Mouse (Mus musculus) kidney, adult 2 months (tissue): ENCODE data around the gene Dtnbp1. TPM values are rescaled to one million over a fixed set of nuclear protein-coding genes. Genes with fewer than 3 reads are reported as not detected.

Experiments used
- DNase-seq: peaks from one replicate; pipeline ENCODE4 v3.0.0; 2021
- H3K27ac ChIP-seq: fragments of 200-500 bp; 2 replicates; pipeline ENCODE4 v1.5.1; 2012; ENCODE audit warnings: low read depth, low read length, control low read depth, inconsistent platforms; ENCODE audit not compliant: insufficient read depth
- H3K27me3 ChIP-seq: fragments of 200-500 bp; replicated peaks from 2 replicates; pipeline ENCODE4 v1.6.1; 2012; ENCODE audit warnings: mild to moderate bottlenecking, moderate library complexity, low read length, inconsistent platforms; ENCODE audit not compliant: control insufficient read depth, insufficient read depth
- H3K36me3 ChIP-seq: fragments of 200-500 bp; 2 replicates; pipeline ENCODE4 v1.6.1; 2012; ENCODE audit warnings: mild to moderate bottlenecking, moderate library complexity, low read length, inconsistent platforms; ENCODE audit not compliant: control insufficient read depth, insufficient read depth
- H3K4me1 ChIP-seq: fragments of 200-500 bp; 2 replicates; pipeline ENCODE4 v1.6.1; 2011; ENCODE audit warnings: low read length; ENCODE audit not compliant: control insufficient read depth, insufficient read depth
- H3K4me3 ChIP-seq: fragments of 200-500 bp; 2 replicates; pipeline ENCODE4 v1.5.1; 2011; ENCODE audit warnings: mild to moderate bottlenecking, low read depth, low read length, control low read depth; ENCODE audit not compliant: insufficient read depth
- CTCF ChIP-seq: fragments of 200-500 bp; conservative IDR thresholded peaks from 2 replicates; pipeline ENCODE4 v1.5.1; 2011; ENCODE audit warnings: low read depth, mild to moderate bottlenecking, control low read depth, low read length, moderate library complexity, mixed read lengths; ENCODE audit not compliant: insufficient read depth, insufficient read length
- POLR2A ChIP-seq: fragments of 200-500 bp; IDR thresholded peaks from one replicate; pipeline ENCODE4 v1.6.1; 2011; ENCODE audit warnings: low read depth, low read length, control low read depth
- WGBS: fragments of 180-500 bp; shearing (Covaris S2); methylation state at CpG from one replicate; pipeline ENCODE4 v1.1.7; 2018; 5-methylcytosine and 5-hydroxymethylcytosine counted together
- polyA plus RNA-seq: library from polyadenylated mRNA; depleted of rRNA; stranded (reverse); fragments of >200 nt; gene quantifications from 2 replicates; pipeline ENCODE4 v1.2.3, GENCODE M21; 2012

Dtnbp1 gene
- polyA plus RNA-seq, 1 experiment = 149 TPM

DNA sequence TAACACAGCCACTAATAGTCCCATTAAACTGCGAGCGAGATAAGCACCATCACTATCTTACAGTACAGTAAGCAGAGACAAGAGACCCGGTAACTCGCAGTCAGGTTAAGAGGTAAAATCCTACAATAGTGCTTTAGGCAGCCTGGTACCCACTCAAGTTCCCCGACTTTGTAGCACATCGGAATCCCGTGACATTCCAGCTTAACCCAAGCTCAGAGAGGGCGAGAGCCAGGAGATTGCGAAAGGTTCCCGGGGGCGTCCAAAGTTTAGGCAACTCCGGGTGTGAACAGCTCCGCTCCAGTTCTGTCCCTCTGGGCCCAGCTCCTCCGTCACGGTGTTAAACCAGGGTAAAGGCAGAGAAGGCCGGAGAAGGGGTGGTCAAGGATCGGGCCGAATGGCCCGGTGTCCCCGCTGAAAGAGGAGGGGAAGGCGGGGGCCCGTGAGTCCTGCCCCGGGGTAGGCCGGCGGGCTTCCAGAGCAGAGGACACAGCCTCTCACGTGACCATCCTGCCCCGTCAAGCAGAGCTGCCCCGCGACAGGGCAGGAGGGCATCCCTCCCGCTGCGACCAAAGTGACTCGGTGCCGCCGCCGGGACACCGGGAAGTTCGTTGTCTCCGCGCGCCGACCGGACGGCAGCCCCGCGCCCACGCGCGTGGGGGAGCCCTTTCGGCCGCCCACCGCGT is 578 bp downstream of the Dtnbp1 start:
- Histone ChIP-seq H3K4me3 (peak overlapping the region; percentile 84), H3K4me1 (peaks cover 8% of the 10 kb centered on the region; the same call in 1 of the 2 replicates), H3K27ac (peak overlapping the region; percentile 94), H3K27me3 (no peaks in the 10 kb centered on the region), H3K36me3 (no peaks in the 10 kb centered on the region)
- peak; percentile 92 for DNase-seq
- TF ChIP-seq POLR2A = no peak
- no peak for TF ChIP-seq CTCF
- WGBS = under 1% methylated on average over 49 of the region's 52 CpGs

DNA sequence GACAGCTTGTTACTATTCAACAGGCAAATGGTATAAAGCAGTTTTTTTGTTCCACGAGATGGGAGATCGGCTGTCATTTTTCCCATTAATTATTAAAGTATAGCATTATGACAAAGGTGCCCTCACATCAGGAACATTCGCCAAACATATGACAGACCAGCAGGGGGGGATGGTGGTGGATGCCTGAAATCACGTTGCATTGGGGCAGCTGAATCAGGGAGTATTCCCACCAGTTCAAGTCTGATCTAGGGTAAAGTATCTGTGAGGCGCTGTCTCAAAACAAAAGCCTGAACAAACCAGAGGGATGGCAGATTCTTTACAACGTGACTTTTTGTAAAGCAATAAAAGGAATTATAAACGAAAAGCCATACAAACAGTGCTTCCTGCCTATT is 1.1 kb downstream of the Dtnbp1 start:
- H3K27ac ChIP-seq = peak overlapping the region; percentile 94
- no peaks in the 10 kb centered on the region for H3K36me3 ChIP-seq
- WGBS = 4% methylated on average over 7 of the region's 7 CpGs
- peaks cover 8% of the 10 kb centered on the region; the same call in 1 of the 2 replicates for H3K4me1 ChIP-seq
- H3K4me3 ChIP-seq = peak overlapping the region; percentile 84
- peak; percentile 60 for DNase-seq
- TF ChIP-seq POLR2A = no peak
- TF ChIP-seq CTCF = peak; percentile 32; the same call in 1 of the 2 replicates
- no peaks in the 10 kb centered on the region for H3K27me3 ChIP-seq

DNA sequence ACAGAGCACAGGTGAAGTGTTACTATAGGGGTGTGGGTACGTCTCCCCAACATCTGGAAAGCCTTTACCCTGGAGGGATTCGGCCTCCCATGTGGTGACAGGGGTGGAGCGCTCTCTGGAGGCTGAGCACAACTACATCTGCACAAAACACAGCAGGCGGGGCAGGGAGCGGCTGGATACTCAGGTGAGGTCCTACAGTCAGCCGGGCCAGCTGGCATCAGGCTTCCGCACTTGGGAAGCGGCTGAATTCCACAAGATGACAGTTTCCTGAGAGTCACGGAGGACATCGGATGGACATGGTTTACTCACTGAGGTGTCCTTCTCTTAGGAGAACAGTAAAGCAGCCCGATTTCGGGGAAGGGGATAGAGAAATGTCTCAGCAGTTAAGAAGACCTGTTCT is 2.7 kb downstream of the Dtnbp1 start:
- no peak for DNase-seq
- no peak for TF ChIP-seq CTCF
- TF ChIP-seq POLR2A = no peak
- 94% methylated on average over 12 of the region's 12 CpGs for WGBS

DNA sequence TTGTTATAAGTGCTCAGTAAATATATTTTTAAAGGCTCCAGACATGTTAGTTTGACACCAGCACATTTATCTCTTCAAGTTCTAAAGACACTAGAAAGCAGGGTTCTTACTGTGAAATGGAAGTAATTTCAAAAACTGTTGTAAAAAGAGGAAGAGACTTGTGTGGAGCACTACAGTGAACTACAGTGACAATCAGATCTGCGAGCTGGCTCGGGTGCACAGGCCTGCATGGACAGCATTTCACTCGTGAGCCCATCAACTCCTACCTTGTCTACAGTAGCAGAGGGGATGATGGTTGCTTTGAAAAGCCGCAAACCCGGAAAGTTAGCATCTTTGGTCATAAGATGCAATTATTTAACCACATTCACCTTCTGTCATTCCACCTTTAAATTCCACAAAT is 5.6 kb downstream of the Dtnbp1 start:
- WGBS = 79% methylated on average over 5 of the region's 5 CpGs
- peaks cover 3% of the 10 kb centered on the region; the same call in 1 of the 2 replicates for H3K4me1 ChIP-seq

More for the DNA sequence above, 2.7 kb downstream of the Dtnbp1 start:
- no peak overlapping the region for H3K4me3 ChIP-seq
- H3K4me1 ChIP-seq = peaks cover 8% of the 10 kb centered on the region; the same call in 1 of the 2 replicates
- no peak overlapping the region for H3K27ac ChIP-seq
- H3K27me3 ChIP-seq = no peaks in the 10 kb centered on the region
- no peaks in the 10 kb centered on the region for H3K36me3 ChIP-seq

DNA sequence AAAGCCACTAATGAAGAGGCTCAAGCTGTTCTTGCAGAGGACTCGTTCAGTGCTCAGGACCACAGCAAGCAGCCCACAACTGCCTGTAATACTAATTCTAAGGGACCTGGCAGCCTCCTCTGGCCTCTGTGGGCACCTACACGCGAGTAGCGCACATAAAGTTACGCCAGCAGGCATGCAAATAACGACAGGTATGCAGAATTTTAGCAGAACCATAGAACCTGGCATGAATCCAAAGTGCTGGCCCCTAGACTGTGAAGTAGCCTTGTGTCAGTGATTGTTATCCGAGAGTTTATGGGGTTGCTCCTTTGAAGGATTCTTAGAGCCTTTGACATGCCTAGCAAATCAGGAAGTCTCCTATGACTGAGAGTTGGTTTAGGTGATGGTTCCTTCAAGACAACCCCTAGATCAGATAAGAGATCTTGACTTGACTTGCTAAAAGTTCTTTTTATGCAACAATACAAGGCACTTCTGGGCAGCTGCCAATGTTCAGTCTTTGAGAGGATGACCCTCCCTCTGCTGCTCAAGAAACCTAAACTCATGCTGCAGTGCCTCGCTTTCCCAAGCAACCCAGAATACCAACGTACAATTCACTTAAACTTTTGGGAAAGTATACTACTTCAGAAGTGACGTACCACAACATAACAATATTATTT is 9.3 kb downstream of the Dtnbp1 start:
- H3K4me1 ChIP-seq = no peaks in the 10 kb centered on the region; the same call in 1 of the 2 replicates
- TF ChIP-seq CTCF (no peak), POLR2A (no peak)
- WGBS = 80% methylated on average over 10 of the region's 10 CpGs
- no peak overlapping the region for H3K27ac ChIP-seq
- H3K36me3 ChIP-seq = no peaks in the 10 kb centered on the region; the same call in 1 of the 2 replicates
- H3K27me3 ChIP-seq = no peaks in the 10 kb centered on the region
- no peak for DNase-seq
- no peak overlapping the region for H3K4me3 ChIP-seq

More for the DNA sequence above, 5.6 kb downstream of the Dtnbp1 start:
- DNase-seq = no peak
- no peak for TF ChIP-seq CTCF
- Histone ChIP-seq H3K27ac (no peak overlapping the region), H3K27me3 (no peaks in the 10 kb centered on the region), H3K36me3 (no peaks in the 10 kb centered on the region; the same call in 1 of the 2 replicates), H3K4me3 (no peak overlapping the region)

DNA sequence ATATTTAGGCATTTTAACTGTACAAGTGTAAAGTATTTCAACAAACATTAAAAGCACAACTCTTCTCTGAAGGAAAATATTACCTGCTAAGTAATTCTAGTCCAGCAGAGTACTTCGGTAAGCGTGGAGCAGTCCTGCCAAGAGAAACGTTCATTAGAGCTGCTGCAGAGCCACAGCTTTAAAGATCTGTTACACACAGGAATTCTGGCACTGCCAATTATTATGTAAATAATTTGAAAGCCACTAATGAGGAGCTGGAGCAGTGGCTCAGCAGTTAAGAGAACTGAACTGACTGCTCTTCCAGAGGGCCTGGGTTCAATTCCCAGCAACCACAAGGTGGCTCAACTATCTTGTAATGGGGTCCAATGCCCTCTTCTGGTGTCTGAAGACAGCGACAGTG is 10.0 kb downstream of the Dtnbp1 start:
- H3K27me3 ChIP-seq = no peaks in the 10 kb centered on the region
- H3K4me1 ChIP-seq = no peaks in the 10 kb centered on the region; the same call in 1 of the 2 replicates
- DNase-seq = no peak
- no peak for TF ChIP-seq CTCF
- no peak for TF ChIP-seq POLR2A
- 59% methylated on average over 4 of the region's 4 CpGs for WGBS
- no peaks in the 10 kb centered on the region; the same call in 1 of the 2 replicates for H3K36me3 ChIP-seq
- H3K27ac ChIP-seq = no peak overlapping the region
- no peak overlapping the region for H3K4me3 ChIP-seq

DNA sequence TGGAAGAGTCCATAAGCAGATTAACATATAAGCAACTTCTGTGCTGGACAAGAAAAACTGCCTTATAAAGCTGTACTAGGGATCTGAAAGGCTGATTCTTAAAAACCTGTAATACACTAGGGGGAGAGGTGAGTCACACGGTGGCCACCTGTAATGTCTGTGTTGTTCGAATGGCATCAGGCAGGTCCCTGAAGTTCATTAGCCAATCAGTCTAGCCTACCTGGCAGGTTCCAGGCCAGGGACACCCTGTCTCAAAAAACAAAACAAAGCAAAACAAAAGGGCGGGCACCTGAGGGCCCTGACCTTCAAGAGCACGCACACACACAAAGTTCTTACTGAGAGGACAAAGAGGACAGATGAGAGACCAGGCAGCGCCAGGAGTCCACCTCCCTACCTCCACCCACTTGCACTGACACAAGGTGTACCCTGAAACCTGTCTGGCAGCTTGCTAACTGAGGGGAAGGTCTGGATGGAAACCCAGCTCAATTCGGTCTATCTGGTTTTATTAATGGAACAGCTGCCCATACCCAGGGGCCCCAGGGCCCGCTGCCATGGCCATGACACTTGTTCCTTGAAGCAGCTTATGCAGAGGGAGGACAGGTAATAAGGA is 11.8 kb downstream of the Dtnbp1 start:
- WGBS = 70% methylated on average over 7 of the region's 7 CpGs
- Histone ChIP-seq H3K27ac (peak overlapping the region; percentile 25; the same call in 1 of the 2 replicates), H3K36me3 (no peaks in the 10 kb centered on the region; the same call in 1 of the 2 replicates), H3K4me3 (no peak overlapping the region), H3K4me1 (peaks cover 2% of the 10 kb centered on the region; the same call in 1 of the 2 replicates), H3K27me3 (no peaks in the 10 kb centered on the region)
- peak; percentile 55 for DNase-seq
- no peak for TF ChIP-seq POLR2A
- no peak for TF ChIP-seq CTCF
